Mouse (Mus musculus) cortical plate, adult 2 months (tissue): ENCODE measurements around the gene Spa17.

Source experiments
- CTCF ChIP-seq: fragments of 200-500 bp; IDR thresholded peaks from 2 replicates; pipeline ENCODE4 v1.5.1; 2011; ENCODE audit warnings: mild to moderate bottlenecking, control low read depth, low read length; ENCODE audit not compliant: insufficient read depth; ENCODE audit errors: extremely low read depth
- POLR2A ChIP-seq: fragments of 200-500 bp; IDR thresholded peaks from 2 replicates; pipeline ENCODE4 v1.6.1; 2011; ENCODE audit warnings: mild to moderate bottlenecking, low read length, control low read depth; ENCODE audit not compliant: insufficient read depth; ENCODE audit errors: extremely low read depth

DNA sequence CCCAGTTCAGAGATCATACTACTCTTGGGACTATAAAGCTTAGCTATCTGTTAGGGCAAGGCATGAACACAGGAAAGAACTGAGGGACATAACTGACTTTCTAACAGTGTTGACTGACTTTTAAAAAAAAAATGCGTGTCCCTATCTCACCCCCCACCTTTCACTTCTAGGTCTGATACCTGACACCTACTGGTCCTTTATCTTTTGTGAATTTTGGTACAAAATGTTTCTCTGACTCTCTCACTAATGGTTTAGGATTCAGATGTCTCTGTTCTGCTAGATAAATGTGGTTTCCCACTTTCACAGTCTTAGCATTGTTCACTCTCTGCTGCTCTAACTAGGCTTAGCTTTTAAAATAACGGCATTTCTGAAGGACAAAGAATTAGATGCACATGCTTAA is 21.5 kb downstream of the Spa17 start:
- TF ChIP-seq POLR2A (no peak), CTCF (no peak)
